Mouse (Mus musculus) lung, postnatal 36 days (tissue): ENCODE measurements around the gene Lbhd1.
A peak's percentile ranks its signal among the peaks of the same experiment; 100 is the strongest.

ENCODE experiments used
- DNase-seq: peaks from one replicate; pipeline ENCODE4 v3.0.0; 2022; ENCODE audit warnings: mixed read lengths

Gene Lbhd1

DNA sequence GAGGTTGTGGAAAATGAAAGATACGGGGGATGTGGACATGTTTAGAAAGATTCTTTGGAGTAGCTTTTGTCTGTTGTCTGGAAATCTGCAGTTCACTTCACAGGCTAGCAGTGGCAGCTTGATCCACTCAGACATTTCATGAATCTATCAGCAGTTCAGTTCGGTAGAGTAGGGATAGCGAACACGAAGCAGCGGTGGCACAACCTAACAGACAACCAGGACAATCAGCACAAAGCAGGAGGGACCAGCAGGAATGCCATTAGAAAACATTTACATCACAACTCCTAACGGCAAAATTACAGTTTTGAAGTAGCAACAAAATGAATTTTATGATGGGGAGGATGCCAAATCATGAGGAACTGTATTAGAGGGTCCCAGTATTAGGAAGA is 36.1 kb downstream of the Lbhd1 start:
- no peak for DNase-seq

DNA sequence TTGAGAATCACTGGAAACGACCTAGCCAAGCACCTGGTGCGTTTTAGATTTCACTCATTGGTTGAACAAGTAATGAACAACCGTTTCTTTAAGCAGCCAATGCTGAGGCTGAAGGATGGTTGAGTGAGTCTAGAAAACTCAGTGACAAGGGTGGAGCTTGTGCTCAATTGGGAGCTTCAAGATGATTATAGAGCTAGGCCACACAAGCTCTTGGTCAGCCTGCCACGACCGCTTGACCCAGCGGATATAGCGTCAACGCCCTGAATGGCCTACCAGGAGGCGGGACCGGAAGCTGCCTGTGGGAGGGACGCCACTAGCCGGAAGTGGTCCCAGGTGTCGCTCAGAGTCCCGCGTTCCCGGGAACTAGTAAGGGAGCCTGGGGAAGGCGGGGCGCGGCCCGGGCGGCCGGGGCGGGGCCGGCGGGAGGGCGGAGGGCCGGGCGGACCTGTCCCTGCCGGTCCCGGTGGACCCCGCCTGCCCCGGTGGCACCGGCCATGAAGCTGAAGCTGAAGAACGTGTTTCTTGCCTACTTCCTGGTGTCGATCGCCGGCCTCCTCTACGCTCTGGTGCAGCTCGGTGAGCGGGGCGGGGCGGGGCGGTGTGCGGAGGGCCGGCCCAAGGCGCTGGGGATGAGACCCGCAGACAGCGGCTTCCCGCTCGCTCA is 36.7 kb downstream of the Lbhd1 start, which contains the start of gene B3gat3:
B3gat3 (plus strand) TSS at position 302 of the 664 bp plus-strand sequence.
- peak; percentile 98 for DNase-seq

DNA sequence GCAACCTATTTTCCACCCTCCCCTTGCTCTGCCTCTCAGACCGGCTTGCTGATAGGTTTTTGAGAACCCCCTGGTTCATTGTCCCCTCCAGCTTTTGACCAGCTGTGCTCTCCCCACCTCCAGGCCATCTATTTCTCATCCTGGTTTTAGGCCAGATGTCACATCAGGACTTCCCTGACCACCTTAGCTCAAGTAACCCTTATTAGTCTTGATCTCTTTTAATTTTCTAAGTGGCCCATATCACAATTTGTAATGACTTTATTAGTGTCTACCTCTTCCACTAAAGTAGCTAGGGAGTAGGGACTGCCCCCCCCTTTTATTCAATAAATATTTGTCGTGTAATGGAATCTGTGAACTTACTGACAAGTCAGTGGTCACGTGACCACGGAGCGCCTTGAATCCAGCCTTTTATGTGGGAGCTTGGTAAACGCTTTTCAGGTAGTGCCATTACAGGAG is 37.3 kb downstream of the Lbhd1 start:
- peak; percentile 70 for DNase-seq

DNA sequence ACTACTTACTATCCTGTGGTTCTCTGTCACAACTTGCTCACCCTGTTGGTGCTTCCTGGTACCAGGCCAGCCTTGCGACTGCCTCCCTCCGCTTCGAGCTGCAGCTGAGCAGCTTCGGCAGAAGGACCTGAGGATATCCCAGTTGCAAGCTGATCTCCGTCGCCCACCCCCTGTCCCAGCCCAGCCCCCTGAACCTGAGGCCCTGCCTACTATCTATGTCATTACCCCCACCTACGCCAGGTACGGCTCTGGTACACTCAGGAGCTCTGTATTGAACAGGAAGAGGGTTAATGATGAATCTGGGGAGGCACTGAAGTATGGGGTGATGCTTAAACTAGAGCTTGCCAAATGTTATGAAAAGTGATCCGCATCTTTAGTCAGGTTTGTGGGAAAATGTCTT is 38.2 kb downstream of the Lbhd1 start:
- DNase-seq: no peak

DNA sequence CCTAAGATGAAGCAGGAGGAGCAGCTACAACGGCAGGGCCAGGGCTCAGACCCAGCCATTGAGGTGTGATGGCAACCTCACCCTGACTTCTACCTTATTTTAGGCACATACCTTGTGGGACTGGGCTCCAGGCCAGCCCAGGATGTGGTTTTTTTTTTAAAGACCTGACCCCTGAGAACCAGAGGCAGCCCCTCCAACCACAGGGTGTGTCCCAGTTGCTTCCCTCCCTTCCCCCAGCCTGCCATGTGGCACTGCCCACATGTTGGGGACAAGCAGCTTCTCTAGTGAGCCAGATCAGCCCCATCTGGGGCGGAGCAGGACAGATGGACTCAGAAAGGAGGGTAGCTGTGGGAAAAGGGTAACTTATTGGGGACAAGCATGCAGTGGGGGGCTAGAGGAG is 43.2 kb downstream of the Lbhd1 start:
- no peak for DNase-seq

DNA sequence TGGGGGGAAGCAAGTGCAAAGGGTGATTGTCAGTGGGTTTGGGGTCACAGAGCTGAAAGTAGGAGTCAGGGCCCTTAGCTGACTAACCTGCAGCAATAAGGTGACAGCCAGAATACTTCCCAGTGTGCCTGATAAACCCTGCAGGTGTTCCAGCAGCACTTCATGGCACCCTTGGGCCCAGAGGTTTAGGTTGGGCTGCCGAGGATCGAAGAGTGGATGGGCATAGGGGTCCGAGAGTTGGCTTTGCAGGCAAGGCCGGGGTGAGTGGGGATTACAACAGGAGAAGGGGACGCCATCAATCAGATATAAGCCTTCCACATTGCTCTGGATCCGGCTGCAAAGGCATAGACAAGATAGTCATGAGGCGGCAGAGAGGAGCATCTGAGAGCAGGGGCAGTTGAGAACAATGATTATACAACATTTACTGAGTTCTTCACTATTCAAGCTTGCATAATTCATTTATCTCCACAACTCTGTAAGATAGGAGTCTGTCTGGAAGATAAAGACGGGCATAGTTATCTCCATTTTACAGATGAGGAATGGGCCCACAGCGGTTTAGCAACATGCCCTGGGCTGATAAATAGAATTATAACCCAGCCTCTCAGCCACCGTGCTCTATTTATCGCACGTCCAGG is 44.5 kb downstream of the Lbhd1 start:
- no peak for DNase-seq

GRCm38 (mm10) chr19:8928689-8929223 is 45.2 kb downstream of the Lbhd1 start:
- no peak for DNase-seq

GRCm38 (mm10) chr19:8929224-8930088 is 45.9 kb downstream of the Lbhd1 start, which contains the start of the genes Rom1 and Eml3:
Gene Rom1, minus strand, starts transcription at chr19:8929356.
Gene Eml3, plus strand, starts transcription at chr19:8929552.
- DNase-seq: peak; percentile 96

- DNase-seq: no peak
Measured at GRCm38 (mm10) chr19:8930117-8930516, 46.6 kb downstream of the Lbhd1 start.

GRCm38 (mm10) chr19:8930771-8931170 is 47.2 kb downstream of the Lbhd1 start:
- no peak for DNase-seq

DNA sequence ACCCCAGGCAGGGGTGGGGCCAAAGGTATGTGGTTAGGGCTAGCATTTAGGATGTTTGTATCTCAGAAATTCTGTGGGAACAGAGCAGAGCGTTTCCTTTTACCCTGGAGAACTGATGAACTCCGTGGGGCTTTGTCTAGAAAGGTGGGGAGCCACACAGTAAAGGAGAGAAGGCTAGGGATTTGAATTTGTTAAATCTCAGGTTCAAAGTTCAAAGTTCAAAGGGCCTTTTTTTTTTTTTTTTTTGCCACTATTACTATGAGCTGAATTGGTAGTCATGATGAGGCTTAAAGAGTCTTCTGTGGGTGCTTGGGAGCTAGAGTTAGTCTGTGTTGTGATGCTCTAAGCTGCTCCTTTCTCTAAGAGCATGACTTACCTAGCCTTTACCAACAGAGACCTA is 53.2 kb downstream of the Lbhd1 start:
- no peak for DNase-seq

DNA sequence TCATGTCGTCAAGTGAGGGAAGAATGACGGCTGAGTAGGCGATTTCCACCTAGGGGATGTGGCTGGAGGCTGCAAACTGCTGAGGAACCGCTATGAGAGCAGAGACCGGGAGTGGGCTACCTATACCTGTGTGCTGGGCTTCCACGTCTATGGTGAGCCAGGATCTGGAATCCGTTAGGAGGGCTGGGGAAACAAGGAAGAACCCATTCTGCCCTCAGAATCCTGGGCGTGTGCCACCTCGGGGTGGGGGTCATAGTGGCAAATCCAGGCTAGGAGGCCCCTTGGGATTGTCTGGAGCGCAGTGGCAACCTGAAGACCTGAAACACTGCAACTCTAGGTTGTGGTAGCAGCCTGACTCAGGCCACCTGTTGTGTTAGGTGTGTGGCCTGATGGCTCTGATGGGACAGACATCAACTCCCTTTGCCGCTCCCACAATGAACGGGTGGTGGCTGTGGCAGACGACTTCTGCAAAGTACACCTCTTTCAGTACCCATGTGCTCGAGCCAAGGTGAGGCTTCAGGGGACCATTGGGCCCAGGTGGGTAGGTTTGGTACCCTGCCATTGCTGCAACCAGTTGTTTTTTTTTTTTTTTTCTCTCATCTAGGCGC is 57.1 kb downstream of the Lbhd1 start:
- DNase-seq: no peak

GRCm38 (mm10) chr19:8941136-8941514 is 57.6 kb downstream of the Lbhd1 start:
- DNase-seq: no peak

DNA sequence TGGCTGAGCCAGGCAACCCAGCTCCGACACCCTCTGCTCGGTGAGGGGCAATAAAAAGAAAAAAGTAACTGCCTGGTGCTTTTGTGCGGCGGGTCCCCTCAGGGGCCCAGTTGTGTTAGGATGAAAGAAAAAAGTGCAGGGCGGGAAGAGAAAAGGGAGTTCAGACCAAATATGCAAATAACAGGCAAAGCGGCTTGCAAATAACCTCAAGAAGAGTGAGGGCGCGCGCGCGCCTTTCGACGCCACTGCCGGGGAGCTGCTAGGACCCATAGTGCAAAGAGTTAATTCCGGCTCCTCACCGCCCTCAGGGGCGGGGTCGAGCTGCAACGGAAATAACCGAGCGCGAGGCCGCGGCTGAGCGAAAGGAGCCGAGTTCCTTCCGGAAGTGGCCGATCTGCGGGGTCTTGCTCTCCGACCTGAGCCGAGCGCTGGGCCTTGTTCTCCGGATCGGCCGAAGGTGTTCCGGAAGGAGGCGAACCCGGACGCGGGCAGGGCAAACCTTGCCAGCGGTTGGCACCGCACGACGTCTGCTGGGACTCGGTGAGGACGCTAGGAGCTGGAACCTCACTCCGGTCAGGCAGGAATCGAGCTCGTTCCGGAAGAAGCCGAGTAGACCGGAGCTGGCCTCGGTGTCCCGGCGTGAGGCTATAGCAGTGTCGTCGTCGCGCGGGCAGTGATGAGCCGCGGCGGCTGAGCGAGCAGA is 58.1 kb downstream of the Lbhd1 start, which contains the start of gene Mta2:
Mta2 (plus strand) TSS at position 361 of the 703 bp plus-strand sequence.
- DNase-seq: peak; percentile 96
